Mouse (Mus musculus) brain, embryonic 14.5 days (tissue): Measurements from ENCODE around the gene Gm5148. TPM values are rescaled to one million over a fixed set of nuclear protein-coding genes. Genes with fewer than 3 reads are reported as not detected.
A peak's percentile ranks its signal among the peaks of the same experiment; 100 is the strongest.

ENCODE experiments used
- DNase-seq: peaks from one replicate; pipeline ENCODE4 v3.0.0-alpha.2; 2011; ENCODE audit warnings: low read depth
- CTCF ChIP-seq: fragments of 200-500 bp; IDR thresholded peaks from 2 replicates; pipeline ENCODE4 v1.5.1; 2012; ENCODE audit warnings: inconsistent platforms, mild to moderate bottlenecking, moderate library complexity, borderline replicate concordance; ENCODE audit not compliant: insufficient read depth, insufficient read length; ENCODE audit errors: extremely low read depth
- POLR2A ChIP-seq: fragments of 200-500 bp; IDR thresholded peaks from 2 replicates; pipeline ENCODE4 v1.6.1; 2012; ENCODE audit warnings: mild to moderate bottlenecking, inconsistent platforms, borderline replicate concordance; ENCODE audit not compliant: poor library complexity, insufficient read depth, insufficient read length, severe bottlenecking; ENCODE audit errors: extremely low read depth
- polyA plus RNA-seq: library from polyadenylated mRNA; depleted of rRNA; stranded (reverse); fragments of >200 nt; gene quantifications from 2 replicates; pipeline ENCODE4 v1.2.3, GENCODE M21; 2012; rRNA removed

The Gm5148 gene
- polyA plus RNA-seq, 1 experiment: 12.4 TPM

DNA sequence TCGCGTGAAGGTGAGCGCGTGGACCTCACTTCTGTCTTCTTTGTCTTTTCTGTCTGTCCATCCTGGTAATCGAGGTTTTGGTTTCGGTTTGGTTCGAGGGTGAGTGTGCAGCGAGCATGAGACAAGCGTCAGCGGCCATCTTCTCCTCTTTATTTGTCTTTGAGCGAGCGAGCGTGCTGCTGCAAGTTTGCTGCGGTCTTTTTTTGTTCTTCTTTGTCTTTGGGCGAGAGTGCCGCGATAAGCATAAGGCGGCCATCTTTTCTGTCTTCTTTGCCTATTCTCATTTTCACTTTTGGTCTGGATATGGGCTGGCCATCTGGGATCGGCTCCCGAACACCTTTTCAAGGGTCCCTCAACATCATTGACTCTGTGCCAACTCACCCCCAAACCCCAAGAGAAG, 55.2 kb downstream of the Gm5148 start:
- DNase-seq: no peak

DNA sequence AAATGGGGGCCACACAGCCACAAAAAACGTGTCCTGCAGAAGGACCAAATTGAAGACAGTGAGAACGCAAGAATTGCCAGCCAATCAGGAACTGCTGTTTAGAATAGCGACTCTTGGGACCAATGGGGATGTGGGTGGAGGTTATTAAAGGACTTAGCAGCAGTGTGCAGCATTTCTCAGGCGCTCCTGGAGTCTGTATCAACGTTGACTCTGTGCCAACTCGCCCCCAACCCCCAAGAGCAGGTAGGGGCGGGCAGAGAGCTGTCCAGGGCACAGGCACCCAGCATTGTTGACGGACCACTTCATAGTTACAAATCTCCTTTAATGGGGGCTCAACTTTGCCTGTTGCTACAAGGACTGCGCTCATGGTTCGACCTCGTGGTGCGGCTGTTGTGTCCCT, 55.6 kb downstream of the Gm5148 start:
- DNase-seq: no peak
- TF ChIP-seq POLR2A (no peak), CTCF (no peak)

More for the DNA sequence above, 55.2 kb downstream of the Gm5148 start:
- TF ChIP-seq CTCF (no peak), POLR2A (no peak)

DNA sequence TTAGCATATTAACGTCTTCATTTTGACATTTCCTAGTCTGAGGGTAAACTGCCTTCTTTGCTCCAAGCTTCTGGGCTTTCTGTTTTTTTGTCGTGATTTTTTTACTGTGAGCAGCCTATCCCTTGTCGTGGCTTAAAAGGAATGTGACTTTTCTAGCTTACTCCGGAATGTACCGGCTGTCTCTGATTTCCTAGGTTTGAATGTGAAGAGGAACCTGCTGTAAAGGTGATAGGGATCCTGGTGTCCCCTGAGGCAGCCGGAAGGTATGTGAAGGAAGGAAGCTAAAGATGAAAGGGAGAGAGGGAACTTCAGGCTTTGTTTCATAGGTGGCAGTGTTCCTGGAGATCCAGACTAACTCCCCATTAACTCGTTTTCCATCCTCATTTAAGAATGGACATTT, 56.6 kb downstream of the Gm5148 start:
- no peak for TF ChIP-seq POLR2A
- TF ChIP-seq CTCF: no peak
- no peak for DNase-seq

DNA sequence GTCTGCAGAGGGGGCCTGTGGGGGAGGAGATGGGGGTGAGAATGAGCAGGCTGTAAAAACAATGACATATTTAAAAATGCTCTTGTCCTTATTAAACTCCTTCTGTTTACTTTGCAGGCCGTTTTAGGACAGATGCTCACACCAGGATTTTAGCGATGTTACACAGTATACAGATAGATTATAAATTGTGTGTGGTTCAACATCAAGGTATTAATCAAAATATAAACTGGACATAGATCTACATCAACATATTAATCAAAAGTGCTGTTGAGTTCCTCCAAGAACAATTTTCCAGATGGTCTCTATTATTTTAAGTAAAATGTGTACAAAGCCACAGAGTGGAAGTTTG, 57.2 kb downstream of the Gm5148 start:
- no peak for DNase-seq
- TF ChIP-seq CTCF: no peak
- TF ChIP-seq POLR2A: no peak

DNA sequence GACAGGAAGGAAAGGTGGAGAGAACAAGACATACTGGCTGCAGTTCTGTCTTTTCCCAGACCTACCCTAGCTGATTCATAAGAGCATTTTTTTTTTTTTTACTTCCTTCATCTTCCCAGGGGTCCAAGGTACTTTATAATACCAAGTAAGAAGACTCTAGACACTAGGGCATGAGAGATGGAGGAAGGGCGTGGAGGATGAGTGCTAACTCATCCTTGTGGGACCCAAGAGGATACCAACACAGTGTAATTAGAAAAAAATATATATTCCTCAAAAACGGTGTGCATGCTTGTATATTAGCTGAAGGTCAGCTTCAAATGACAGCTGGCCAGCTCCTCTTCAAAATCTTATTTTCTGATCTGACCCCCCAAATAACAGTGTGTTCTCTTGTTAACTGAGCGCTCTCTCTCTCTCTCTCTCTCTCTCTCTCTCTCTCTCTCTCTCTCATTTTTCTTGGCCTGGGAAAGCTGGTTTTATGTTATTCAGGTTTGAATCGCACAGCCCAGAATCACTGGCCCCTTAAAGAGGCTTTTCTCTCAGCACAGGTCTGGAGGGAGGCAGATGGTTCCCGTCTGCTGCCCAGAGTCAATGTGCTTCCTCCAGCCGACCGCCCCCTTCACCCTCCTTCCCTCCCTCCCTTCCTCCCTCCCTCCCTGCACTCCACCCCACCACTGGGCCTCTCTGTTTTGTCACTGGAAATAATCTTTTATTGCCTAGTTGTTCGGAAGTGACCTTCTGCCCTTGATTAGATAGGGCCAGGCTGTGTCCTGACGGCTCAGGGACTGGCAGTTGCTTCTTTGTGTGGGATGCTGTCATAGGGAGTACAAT, 57.8 kb downstream of the Gm5148 start:
- TF ChIP-seq CTCF (no peak), POLR2A (no peak)
- peak; percentile 81 for DNase-seq

Other genes with a start within 250 kb of the Gm5148 start
- 17.8 and 20.2 TPM in 2 replicates for gene Spry1, start 84.5 kb downstream of the Gm5148 start, polyA plus RNA-seq